Mouse (Mus musculus) brain, embryonic 14.5 days (tissue): Measurements from ENCODE around the gene Cd6.
A peak's percentile ranks its signal among the peaks of the same experiment; 100 is the strongest.

Experiments used
- CTCF ChIP-seq: fragments of 200-500 bp; IDR thresholded peaks from 2 replicates; pipeline ENCODE4 v1.5.1; 2012; ENCODE audit warnings: inconsistent platforms, mild to moderate bottlenecking, moderate library complexity, borderline replicate concordance; ENCODE audit not compliant: insufficient read depth, insufficient read length; ENCODE audit errors: extremely low read depth
- POLR2A ChIP-seq: fragments of 200-500 bp; IDR thresholded peaks from 2 replicates; pipeline ENCODE4 v1.6.1; 2012; ENCODE audit warnings: mild to moderate bottlenecking, inconsistent platforms, borderline replicate concordance; ENCODE audit not compliant: poor library complexity, insufficient read depth, insufficient read length, severe bottlenecking; ENCODE audit errors: extremely low read depth

DNA sequence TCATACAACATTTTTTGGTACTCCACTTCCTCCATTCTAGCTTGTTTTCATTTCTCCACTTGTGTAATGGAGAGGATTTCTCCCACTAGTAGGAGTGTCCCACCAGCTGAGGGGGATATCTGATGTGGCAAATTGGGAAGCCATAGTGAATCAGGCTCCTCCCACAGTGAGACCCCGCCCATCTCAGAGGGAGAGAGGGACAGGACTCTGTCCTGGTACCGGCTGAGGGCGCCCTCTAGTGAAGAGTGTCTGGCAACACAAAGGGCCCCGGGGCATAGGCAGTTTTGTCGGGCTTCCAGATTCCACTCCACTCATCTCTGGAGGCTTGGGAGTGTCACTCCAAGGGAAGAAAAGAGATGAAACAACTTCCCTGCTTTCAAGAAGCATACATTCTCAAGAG lies 1.6 kb upstream of the Cd6 start:
- peak; percentile 42 for TF ChIP-seq CTCF
- no peak for TF ChIP-seq POLR2A
